Mouse (Mus musculus): Measurements from ENCODE around the gene Ripk3. TPM values are rescaled to one million over a fixed set of nuclear protein-coding genes. Genes with fewer than 3 reads are reported as not detected.

Ripk3 gene
- polyA plus RNA-seq, 1 experiment = 38.9 TPM

DNA sequence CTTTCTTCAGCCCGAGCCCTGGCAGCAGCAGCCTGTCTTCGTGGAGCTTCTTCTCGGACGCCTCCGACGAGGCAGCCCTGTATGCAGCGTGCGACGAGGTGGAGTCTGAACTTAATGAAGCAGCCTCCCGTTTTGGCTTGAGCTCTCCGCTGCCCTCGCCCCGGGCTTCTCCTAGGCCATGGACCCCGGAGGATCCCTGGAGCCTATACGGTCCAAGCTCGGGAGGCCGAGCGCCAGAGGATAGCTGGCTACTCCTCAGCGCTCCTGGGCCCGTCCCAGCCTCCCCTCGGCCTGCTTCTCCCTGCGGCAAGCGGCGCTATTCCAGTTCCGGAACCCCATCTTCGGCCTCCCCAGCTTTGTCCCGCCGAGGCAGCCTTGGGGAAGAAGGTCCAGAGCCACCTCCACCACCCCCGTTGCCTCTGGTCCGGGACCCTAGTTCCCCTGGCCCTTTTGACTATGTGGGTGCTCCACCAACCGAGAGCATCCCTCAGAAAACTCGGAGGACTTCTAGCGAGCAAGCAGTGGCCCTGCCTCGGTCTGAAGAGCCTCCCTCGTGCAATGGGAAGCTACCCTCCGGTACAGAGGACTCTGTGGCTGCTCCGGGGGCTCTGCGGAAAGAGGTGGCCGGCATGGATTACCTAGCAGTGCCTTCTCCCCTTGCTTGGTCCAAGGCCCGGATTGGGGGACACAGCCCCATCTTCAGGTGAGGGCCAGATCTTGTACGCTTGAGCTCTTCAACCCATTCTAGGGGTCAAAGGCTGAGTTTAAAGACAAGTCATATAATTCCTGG lies 38.1 kb upstream of the Ripk3 start:
- WGBS = 60% methylated on average over 41 of the region's 41 CpGs
- TF ChIP-seq POLR2A (IDR thresholded peaks at IDR 0.05; ENCODE audit: borderline replicate concordance, control insufficient read depth, low read depth, low read length) (no peak), CTCF (IDR thresholded peaks at IDR 0.05; ENCODE audit: control insufficient read depth, insufficient read depth, low read length) (no peak)
- Histone ChIP-seq H3K27ac (ENCODE audit: control insufficient read depth, insufficient read depth, low read depth, low read length, poor library complexity) (no peak overlapping the region; the same call in 1 of the 2 replicates), H3K4me1 (ENCODE audit: control insufficient read depth, insufficient read depth, low read length) (no peaks in the 10 kb centered on the region; the same call in 1 of the 2 replicates), H3K4me3 (replicated peaks; ENCODE audit: control insufficient read depth, low read depth, low read length) (no peak overlapping the region)

DNA sequence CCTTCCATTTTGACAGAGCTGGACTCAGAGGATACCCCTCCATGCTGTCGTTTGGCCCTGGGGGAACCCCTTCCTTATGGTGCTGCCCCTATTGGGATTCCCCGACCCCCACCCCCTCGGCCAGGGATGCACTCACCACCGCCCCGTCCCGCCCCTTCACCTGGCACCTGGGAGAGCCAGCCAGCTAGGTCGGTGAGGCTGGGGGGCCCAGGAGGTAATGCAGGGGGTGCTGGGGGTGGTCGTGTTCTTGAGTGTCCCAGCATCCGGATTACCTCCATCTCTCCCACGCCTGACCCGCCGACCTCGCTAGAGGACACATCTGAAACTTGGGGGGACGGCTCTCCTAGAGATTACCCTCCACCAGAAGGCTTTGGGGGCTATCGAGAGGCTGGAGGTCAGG lies 37.5 kb upstream of the Ripk3 start:
- TF ChIP-seq CTCF (IDR thresholded peaks at IDR 0.05; ENCODE audit: control insufficient read depth, insufficient read depth, low read length) (no peak), POLR2A (IDR thresholded peaks at IDR 0.05; ENCODE audit: borderline replicate concordance, control insufficient read depth, low read depth, low read length) (no peak)
- Histone ChIP-seq H3K4me1 (ENCODE audit: control insufficient read depth, insufficient read depth, low read length) (no peaks in the 10 kb centered on the region; the same call in 1 of the 2 replicates), H3K4me3 (replicated peaks; ENCODE audit: control insufficient read depth, low read depth, low read length) (no peak overlapping the region), H3K27ac (ENCODE audit: control insufficient read depth, insufficient read depth, low read depth, low read length, poor library complexity) (no peak overlapping the region; the same call in 1 of the 2 replicates)
- WGBS = 27% methylated on average over 15 of the region's 15 CpGs

DNA sequence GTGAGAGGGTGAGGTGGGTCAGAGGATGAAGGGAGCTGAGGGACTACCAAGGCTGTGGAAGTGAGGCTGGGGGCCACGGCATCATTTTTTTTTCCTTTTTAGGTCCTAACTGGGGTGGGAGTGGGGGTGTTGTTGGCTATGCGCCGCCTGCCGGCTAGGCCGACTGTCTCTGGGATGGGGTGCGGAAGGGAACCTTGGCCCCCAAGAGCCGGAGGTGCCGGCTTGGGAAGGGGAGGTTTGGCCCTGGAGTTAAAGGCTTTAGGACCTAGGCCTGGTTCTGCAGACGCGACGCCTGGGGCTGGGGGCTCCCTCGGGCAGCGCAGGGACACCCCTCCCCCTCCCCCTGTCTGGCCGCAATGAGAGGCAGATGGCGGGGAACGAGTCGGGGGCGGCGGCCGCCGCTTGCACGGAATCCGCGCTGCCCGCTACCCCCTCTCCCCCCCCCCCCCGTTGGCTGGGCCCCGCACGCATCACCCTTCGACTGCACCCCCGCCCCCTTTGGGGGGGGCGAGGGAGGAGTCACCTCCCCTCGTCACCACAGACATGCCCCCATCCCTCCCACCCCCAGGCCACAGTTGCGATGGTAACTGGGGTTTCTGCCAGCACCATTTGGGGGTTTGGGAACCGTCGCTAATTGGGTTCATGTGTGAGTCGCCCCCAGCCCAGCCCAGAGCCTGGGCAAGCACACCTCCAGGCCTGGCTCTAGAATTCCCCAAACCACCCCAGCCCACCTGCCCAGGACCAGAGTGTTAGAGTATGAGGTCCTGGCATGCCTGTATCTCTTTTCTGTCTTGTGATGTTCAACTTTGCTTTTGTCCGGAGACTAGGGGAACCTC lies 36.8 kb upstream of the Ripk3 start:
- H3K4me1 ChIP-seq (ENCODE audit: control insufficient read depth, insufficient read depth, low read length) = no peaks in the 10 kb centered on the region; the same call in 1 of the 2 replicates
- H3K4me3 ChIP-seq (replicated peaks; ENCODE audit: control insufficient read depth, low read depth, low read length) = no peak overlapping the region
- 6% methylated on average over 30 of the region's 37 CpGs for WGBS
- H3K27ac ChIP-seq (ENCODE audit: control insufficient read depth, insufficient read depth, low read depth, low read length, poor library complexity) = no peak overlapping the region; the same call in 1 of the 2 replicates
- TF ChIP-seq CTCF (IDR thresholded peaks at IDR 0.05; ENCODE audit: control insufficient read depth, insufficient read depth, low read length) = no peak
- no peak for TF ChIP-seq POLR2A (IDR thresholded peaks at IDR 0.05; ENCODE audit: borderline replicate concordance, control insufficient read depth, low read depth, low read length)

DNA sequence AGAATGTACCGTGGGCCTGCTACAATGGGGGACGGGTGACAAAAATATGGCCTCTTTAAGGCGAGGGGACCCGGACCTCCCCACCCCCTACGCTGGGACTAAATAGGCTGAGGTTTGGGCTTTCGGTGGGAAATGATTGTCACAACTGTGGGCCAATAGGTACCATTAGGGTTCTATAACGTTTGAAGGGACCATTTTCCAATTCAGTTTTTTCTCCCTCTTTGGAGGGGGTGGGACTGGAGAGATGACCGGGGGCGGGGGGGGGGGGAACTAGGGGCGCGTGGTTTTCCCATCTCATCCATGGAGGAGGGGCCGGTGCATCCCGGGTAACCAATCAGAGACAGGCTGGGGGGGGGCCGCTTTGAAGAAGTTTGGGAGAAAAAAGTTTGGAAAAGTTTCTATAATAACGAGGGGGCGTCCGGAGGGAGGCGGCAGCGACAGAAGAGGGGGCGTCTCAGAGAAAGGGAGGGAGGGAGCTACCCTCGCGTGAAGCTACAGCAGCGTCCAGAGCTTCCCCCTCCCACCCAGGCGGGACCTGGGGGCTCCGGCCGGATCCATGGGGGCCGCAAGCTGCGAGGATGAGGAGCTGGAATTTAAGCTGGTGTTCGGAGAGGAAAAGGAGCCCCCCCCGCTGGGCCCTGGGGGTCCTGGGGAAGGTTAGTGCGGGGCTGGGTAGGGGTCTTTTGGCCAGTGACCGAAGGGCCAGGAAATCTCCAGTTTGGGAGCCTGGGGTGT lies 36.0 kb upstream of the Ripk3 start:
- TF ChIP-seq POLR2A (IDR thresholded peaks at IDR 0.05; ENCODE audit: borderline replicate concordance, control insufficient read depth, low read depth, low read length) = no peak
- no peak for TF ChIP-seq CTCF (IDR thresholded peaks at IDR 0.05; ENCODE audit: control insufficient read depth, insufficient read depth, low read length)
- 15% methylated on average over 32 of the region's 32 CpGs for WGBS
- H3K27ac ChIP-seq (ENCODE audit: control insufficient read depth, insufficient read depth, low read depth, low read length, poor library complexity) = no peak overlapping the region; the same call in 1 of the 2 replicates
- no peak overlapping the region for H3K4me3 ChIP-seq (replicated peaks; ENCODE audit: control insufficient read depth, low read depth, low read length)
- H3K4me1 ChIP-seq (ENCODE audit: control insufficient read depth, insufficient read depth, low read length) = no peaks in the 10 kb centered on the region; the same call in 1 of the 2 replicates

DNA sequence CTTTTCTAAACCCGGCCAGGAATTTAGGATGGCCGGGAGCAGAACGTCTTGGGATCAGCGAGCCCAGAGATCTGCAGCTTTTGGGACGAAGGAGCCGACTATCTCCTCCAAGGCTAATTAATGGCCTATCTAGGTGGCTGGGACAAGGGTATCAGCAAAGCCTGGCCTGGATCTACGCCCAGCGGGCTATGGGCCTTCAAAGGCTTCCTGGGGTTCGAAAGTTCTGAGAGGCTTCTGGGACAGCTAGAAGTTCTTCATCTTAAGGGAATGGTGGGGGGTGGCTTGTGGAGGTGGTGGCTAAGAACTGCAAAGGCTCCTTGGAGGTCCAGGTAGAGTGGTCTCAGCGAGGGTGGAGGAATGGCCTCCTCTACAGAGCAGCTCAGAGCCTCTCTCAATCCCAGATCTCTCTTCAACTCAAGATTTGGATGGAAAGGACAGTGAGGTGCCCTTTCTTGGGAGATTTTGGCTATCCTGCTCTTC lies 35.4 kb upstream of the Ripk3 start:
- Histone ChIP-seq H3K4me3 (replicated peaks; ENCODE audit: control insufficient read depth, low read depth, low read length) (no peak overlapping the region), H3K27ac (ENCODE audit: control insufficient read depth, insufficient read depth, low read depth, low read length, poor library complexity) (no peak overlapping the region), H3K4me1 (ENCODE audit: control insufficient read depth, insufficient read depth, low read length) (no peaks in the 10 kb centered on the region; the same call in 1 of the 2 replicates)
- WGBS = 34% methylated on average over 10 of the region's 10 CpGs
- no peak for TF ChIP-seq POLR2A (IDR thresholded peaks at IDR 0.05; ENCODE audit: borderline replicate concordance, control insufficient read depth, low read depth, low read length)
- TF ChIP-seq CTCF (IDR thresholded peaks at IDR 0.05; ENCODE audit: control insufficient read depth, insufficient read depth, low read length) = no peak

DNA sequence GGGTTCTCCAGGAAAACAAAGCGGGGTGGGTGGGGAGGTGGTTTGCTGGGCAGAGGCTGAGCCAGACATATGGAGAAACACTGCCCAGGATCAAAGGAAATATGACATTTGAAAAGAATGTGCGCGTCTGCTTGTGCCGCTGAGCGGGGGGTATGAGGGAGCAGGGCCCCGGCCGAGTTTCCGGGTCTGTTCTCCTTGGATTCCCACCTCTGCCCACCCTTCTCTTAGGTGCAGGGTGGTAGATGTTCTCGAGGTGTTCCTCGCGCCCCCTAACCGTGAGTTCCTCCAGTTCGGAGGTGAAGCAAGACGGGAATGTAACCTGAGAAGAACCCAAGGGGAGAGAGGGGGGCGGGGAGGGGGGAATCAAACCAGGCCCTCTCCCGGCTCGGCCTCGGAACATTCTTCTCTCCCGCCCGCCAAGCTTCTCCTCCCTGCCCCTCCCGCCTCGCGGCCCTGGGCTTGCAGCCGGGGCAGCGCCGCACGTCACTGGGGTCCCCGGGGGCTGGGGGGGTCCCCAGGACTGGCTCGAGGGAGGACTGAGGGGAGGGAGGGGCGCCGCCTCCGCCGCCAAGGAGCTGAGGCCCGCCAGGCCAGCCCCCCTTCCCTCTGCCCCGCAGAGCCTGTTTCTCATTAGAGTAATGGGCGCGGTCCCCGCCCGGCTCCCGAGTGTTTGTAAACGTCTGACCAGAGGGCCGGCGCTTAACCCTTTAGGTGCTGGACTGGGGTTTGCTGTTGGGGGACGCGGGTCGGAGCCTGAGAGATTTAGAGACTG lies 34.5 kb upstream of the Ripk3 start, which contains the start of gene Nfatc4:
Gene Nfatc4, plus strand, starts transcription at position 154 of the 772 bp plus-strand sequence.
- Histone ChIP-seq H3K4me3 (replicated peaks; ENCODE audit: control insufficient read depth, low read depth, low read length) (no peak within 1 kb of the TSS), H3K27ac (ENCODE audit: control insufficient read depth, insufficient read depth, low read depth, low read length, poor library complexity) (no peak within 1 kb of the TSS)
- WGBS = 1% methylated on average over 45 of the region's 46 CpGs

DNA sequence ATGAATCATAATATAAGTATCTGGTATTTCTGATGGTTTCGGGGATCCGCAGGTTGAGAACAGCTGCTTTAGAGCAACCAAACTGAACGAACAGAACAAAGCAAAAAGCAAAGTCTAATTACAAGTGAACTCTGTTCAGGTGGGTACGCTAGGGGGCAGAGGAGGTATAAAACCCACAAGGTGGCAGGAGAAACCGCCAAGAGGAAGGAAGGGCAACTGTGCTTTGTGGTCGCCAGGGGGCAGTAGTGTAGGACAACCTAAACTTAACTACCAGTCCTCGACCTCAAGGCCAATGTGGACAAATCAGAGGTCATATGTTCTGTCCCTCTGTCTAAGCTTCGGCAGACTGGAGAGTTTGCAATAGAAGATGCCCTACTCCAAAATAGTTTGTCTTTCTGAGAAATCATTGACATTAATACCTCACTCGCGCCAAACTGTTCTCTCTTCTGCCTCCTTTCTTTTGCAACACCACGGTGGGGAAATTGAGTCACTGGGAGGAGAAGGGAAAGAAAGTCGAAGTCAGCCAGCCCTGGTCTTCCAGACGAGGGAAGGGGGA lies 33.8 kb upstream of the Ripk3 start:
- TF ChIP-seq CTCF (IDR thresholded peaks at IDR 0.05; ENCODE audit: control insufficient read depth, insufficient read depth, low read length) = peak; percentile 90
- TF ChIP-seq POLR2A (IDR thresholded peaks at IDR 0.05; ENCODE audit: borderline replicate concordance, control insufficient read depth, low read depth, low read length) = no peak
- no peak overlapping the region for H3K4me3 ChIP-seq (replicated peaks; ENCODE audit: control insufficient read depth, low read depth, low read length)
- no peak overlapping the region for H3K27ac ChIP-seq (ENCODE audit: control insufficient read depth, insufficient read depth, low read depth, low read length, poor library complexity)
- no peaks in the 10 kb centered on the region; the same call in 1 of the 2 replicates for H3K4me1 ChIP-seq (ENCODE audit: control insufficient read depth, insufficient read depth, low read length)
- 3% methylated on average over 13 of the region's 13 CpGs for WGBS

More for the DNA sequence above, 34.5 kb upstream of the Ripk3 start, which contains the start of gene Nfatc4:
- H3K4me1 ChIP-seq (ENCODE audit: control insufficient read depth, insufficient read depth, low read length) = no peaks in the 10 kb centered on the region; the same call in 1 of the 2 replicates
- TF ChIP-seq CTCF (IDR thresholded peaks at IDR 0.05; ENCODE audit: control insufficient read depth, insufficient read depth, low read length) (no peak), POLR2A (IDR thresholded peaks at IDR 0.05; ENCODE audit: borderline replicate concordance, control insufficient read depth, low read depth, low read length) (no peak)
